Mouse (Mus musculus): ENCODE results near the gene Gm4302. TPM values are rescaled to one million over a fixed set of nuclear protein-coding genes. Genes with fewer than 3 reads are reported as not detected.

Gm4302 gene
- polyA plus RNA-seq (2015; fragmentation: Nextera tagmentation; extraction: Ambion mirVana), result not detected in 2 replicates

DNA sequence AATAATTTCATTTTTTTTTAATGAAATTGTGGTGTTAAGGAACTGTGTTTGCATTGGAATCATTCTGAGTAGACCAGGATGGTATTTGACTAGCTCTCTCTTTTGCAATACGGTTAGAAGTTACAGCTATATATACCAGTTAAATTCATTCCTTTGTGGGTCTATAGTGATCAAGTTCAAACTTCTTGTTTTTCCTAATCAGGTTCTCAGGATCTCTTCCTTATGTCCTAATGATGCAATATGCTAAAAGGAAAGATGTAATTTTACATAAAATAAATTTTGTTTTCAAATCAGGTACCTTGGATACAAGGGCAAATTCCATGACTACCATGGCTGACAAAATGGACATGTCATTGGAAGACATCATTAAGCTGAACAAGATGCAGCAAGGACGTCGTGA is at the start of gene Gm4302:
TSS of gene Gm4302 (plus strand) at position 301 of the 400 bp plus-strand sequence.

DNA sequence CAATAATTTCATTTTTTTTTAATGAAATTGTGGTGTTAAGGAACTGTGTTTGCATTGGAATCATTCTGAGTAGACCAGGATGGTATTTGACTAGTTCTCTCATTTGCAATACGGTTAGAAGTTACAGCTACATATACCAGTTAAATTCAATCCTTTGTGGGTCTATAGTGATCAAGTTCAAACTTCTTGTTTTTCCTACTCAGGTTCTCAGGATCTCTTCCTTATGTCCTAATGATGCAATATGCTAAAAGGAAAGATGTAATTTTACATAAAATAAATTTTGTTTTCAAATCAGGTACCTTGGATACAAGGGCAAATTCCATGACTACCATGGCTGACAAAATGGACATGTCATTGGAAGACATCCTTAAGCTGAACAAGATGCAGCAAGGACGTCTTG is 5.3 kb upstream of the Gm4302 start, which contains the start of gene Gm4301:
TSS of gene Gm4301 (plus strand) at position 301 of the 400 bp plus-strand sequence.

DNA sequence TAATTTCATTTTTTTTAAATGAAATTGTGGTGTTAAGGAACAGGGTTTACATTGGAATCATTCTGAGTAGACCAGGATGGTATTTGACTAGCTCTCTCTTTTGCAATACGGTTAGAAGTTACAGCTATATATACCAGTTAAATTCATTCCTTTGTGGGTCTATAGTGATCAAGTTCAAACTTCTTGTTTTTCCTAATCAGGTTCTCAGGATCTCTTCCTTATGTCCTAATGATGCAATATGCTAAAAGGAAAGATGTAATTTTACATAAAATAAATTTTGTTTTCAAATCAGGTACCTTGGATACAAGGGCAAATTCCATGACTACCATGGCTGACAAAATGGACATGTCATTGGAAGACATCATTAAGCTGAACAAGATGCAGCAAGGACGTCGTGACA is 5.0 kb downstream of the Gm4302 start, which contains the start of gene Gm4303:
TSS of gene Gm4303 (plus strand) at position 301 of the 400 bp plus-strand sequence.

DNA sequence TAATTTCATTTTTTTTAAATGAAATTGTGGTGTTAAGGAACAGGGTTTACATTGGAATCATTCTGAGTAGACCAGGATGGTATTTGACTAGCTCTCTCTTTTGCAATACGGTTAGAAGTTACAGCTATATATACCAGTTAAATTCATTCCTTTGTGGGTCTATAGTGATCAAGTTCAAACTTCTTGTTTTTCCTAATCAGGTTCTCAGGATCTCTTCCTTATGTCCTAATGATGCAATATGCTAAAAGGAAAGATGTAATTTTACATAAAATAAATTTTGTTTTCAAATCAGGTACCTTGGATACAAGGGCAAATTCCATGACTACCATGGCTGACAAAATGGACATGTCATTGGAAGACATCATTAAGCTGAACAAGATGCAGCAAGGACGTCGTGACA is 10.2 kb downstream of the Gm4302 start, which contains the start of gene Gm4305:
TSS of gene Gm4305 (plus strand) at position 301 of the 400 bp plus-strand sequence.

DNA sequence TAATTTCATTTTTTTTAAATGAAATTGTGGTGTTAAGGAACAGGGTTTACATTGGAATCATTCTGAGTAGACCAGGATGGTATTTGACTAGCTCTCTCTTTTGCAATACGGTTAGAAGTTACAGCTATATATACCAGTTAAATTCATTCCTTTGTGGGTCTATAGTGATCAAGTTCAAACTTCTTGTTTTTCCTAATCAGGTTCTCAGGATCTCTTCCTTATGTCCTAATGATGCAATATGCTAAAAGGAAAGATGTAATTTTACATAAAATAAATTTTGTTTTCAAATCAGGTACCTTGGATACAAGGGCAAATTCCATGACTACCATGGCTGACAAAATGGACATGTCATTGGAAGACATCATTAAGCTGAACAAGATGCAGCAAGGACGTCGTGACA is 20.4 kb downstream of the Gm4302 start, which contains the start of gene Gm4307:
TSS of gene Gm4307 (plus strand) at position 301 of the 400 bp plus-strand sequence.

DNA sequence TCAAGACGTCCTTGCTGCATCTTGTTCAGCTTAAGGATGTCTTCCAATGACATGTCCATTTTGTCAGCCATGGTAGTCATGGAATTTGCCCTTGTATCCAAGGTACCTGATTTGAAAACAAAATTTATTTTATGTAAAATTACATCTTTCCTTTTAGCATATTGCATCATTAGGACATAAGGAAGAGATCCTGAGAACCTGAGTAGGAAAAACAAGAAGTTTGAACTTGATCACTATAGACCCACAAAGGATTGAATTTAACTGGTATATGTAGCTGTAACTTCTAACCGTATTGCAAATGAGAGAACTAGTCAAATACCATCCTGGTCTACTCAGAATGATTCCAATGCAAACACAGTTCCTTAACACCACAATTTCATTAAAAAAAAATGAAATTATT is 41.8 kb downstream of the Gm4302 start, which contains the start of gene Gm4312:
TSS of gene Gm4312 (minus strand) at position 101 of the 400 bp plus-strand sequence.

Other genes starting within 250 kb of the Gm4302 start
- gene Gm4301, start 5.2 kb upstream of the Gm4302 start, polyA plus RNA-seq (2015; fragmentation: Nextera tagmentation; extraction: Ambion mirVana), result not detected in 2 replicates
- not detected in 2 replicates for gene Gm4303, start 5.1 kb downstream of the Gm4302 start, polyA plus RNA-seq (2015; fragmentation: Nextera tagmentation; extraction: Ambion mirVana)
- gene Gm4305, start 10.3 kb downstream of the Gm4302 start, polyA plus RNA-seq (2015; fragmentation: Nextera tagmentation; extraction: Ambion mirVana), result not detected in 2 replicates
- not detected in 2 replicates for gene Gm4307, start 20.5 kb downstream of the Gm4302 start, polyA plus RNA-seq (2015; fragmentation: Nextera tagmentation; extraction: Ambion mirVana)
- not detected in 2 replicates for gene Gm4312, start 41.7 kb downstream of the Gm4302 start, polyA plus RNA-seq (2015; fragmentation: Nextera tagmentation; extraction: Ambion mirVana)
- gene Tmtc3, start 146.5 kb downstream of the Gm4302 start, polyA plus RNA-seq (2015; fragmentation: Nextera tagmentation; extraction: Ambion mirVana), result 6.1 and 6.2 TPM in 2 replicates
- gene Cep290, start 146.7 kb downstream of the Gm4302 start, polyA plus RNA-seq (2015; fragmentation: Nextera tagmentation; extraction: Ambion mirVana), result 5.1 and 5.5 TPM in 2 replicates
- gene 4930430F08Rik, start 249.6 kb downstream of the Gm4302 start, polyA plus RNA-seq (2015; fragmentation: Nextera tagmentation; extraction: Ambion mirVana), result 11.7 and 14.5 TPM in 2 replicates
- gene 1700017N19Rik, start 249.6 kb downstream of the Gm4302 start, polyA plus RNA-seq (2015; fragmentation: Nextera tagmentation; extraction: Ambion mirVana), result not detected in 2 replicates